Mouse (Mus musculus): ENCODE results near the gene Arhgap32. TPM values are rescaled to one million over a fixed set of nuclear protein-coding genes. Genes with fewer than 3 reads are reported as not detected.
A peak's percentile ranks its signal among the peaks of the same experiment; 100 is the strongest.

Gene Arhgap32
- polyA plus RNA-seq, 1 experiment = 1.5 TPM

GRCm38 (mm10) chr9:32234767-32235489 lies 119.0 kb downstream of the Arhgap32 start:
- H3K4me2 ChIP-seq (ENCODE audit: low read depth) = no peak overlapping the region
- H3K79me2 ChIP-seq (ENCODE audit: control insufficient read depth, insufficient read depth) = no peaks in the 10 kb centered on the region
- TF ChIP-seq REST (IDR thresholded peaks at IDR 0.05; ENCODE audit: insufficient read depth, insufficient read length) = no peak
- TF ChIP-seq TCF12 (IDR thresholded peaks at IDR 0.05; ENCODE audit: insufficient read depth, poor library complexity, severe bottlenecking) = no peak
- no peak for TF ChIP-seq POLR2AphosphoS2 (IDR thresholded peaks at IDR 0.05; ENCODE audit: insufficient read length, low read depth)
- no peak for TF ChIP-seq MAX (IDR thresholded peaks at IDR 0.05; ENCODE audit: low read depth)
- TF ChIP-seq TCF3 (IDR thresholded peaks at IDR 0.05; ENCODE audit: insufficient read length, low read depth) = no peak
- no peak for TF ChIP-seq E2F4 (IDR thresholded peaks at IDR 0.05; ENCODE audit: insufficient read depth)
- TF ChIP-seq USF1 (IDR thresholded peaks at IDR 0.05; ENCODE audit: low read depth) = no peak
- TF ChIP-seq POLR2A (IDR thresholded peaks at IDR 0.05; ENCODE audit: insufficient read length, low read depth) = no peak
- no peak for TF ChIP-seq MYOD1 (IDR thresholded peaks at IDR 0.05; ENCODE audit: control insufficient read depth in 1 of 3, insufficient read length in 2 of 3, low read depth in 2 of 3)
- no peak for TF ChIP-seq SRF (IDR thresholded peaks at IDR 0.05; ENCODE audit: control insufficient read depth, insufficient read length, low read depth)
- TF ChIP-seq MYOG (IDR thresholded peaks at IDR 0.05; ENCODE audit: control insufficient read depth in 1 of 3, insufficient read depth in 1 of 3, insufficient read length in 2 of 3, low read depth in 2 of 3) = no peak
- no peak for TF ChIP-seq CEBPB (IDR thresholded peaks at IDR 0.05; ENCODE audit: insufficient read depth, poor library complexity, severe bottlenecking)

GRCm38 (mm10) chr9:32238899-32239298 lies 123.0 kb downstream of the Arhgap32 start:
- Histone ChIP-seq H3K27me3 (ENCODE audit: control insufficient read depth, insufficient read depth, insufficient read length) (no peaks in the 10 kb centered on the region), H3K4me3 (no peak overlapping the region), H3K79me2 (ENCODE audit: control insufficient read depth, insufficient read depth) (no peaks in the 10 kb centered on the region), H3K4me2 (ENCODE audit: low read depth) (no peak overlapping the region), H3K36me3 (ENCODE audit: control insufficient read depth, insufficient read depth) (no peaks in the 10 kb centered on the region), H3ac (ENCODE audit: control insufficient read depth, insufficient read length) (no peak overlapping the region)
- TF ChIP-seq MYOG (IDR thresholded peaks at IDR 0.05; ENCODE audit: control insufficient read depth in 1 of 3, insufficient read depth in 1 of 3, insufficient read length in 2 of 3, low read depth in 2 of 3) (no peak), POLR2A (IDR thresholded peaks at IDR 0.05; ENCODE audit: insufficient read length, low read depth) (no peak), MYOD1 (IDR thresholded peaks at IDR 0.05; ENCODE audit: control insufficient read depth in 1 of 3, insufficient read length in 2 of 3, low read depth in 2 of 3) (no peak), SRF (IDR thresholded peaks at IDR 0.05; ENCODE audit: control insufficient read depth, insufficient read length, low read depth) (no peak), MAX (IDR thresholded peaks at IDR 0.05; ENCODE audit: low read depth) (no peak), CEBPB (IDR thresholded peaks at IDR 0.05; ENCODE audit: insufficient read depth, poor library complexity, severe bottlenecking) (no peak), TCF3 (IDR thresholded peaks at IDR 0.05; ENCODE audit: insufficient read length, low read depth) (no peak)

More at GRCm38 (mm10) chr9:32234767-32235489, 119.0 kb downstream of the Arhgap32 start:
- no peak overlapping the region for H3ac ChIP-seq (ENCODE audit: control insufficient read depth, insufficient read length)
- no peaks in the 10 kb centered on the region for H3K36me3 ChIP-seq (ENCODE audit: control insufficient read depth, insufficient read depth)
- H3K27me3 ChIP-seq (ENCODE audit: control insufficient read depth, insufficient read depth, insufficient read length) = no peaks in the 10 kb centered on the region
- no peak overlapping the region for H3K4me3 ChIP-seq

GRCm38 (mm10) chr9:32239427-32239826 lies 123.5 kb downstream of the Arhgap32 start:
- TF ChIP-seq MAX (IDR thresholded peaks at IDR 0.05; ENCODE audit: low read depth) (no peak), MYOD1 (IDR thresholded peaks at IDR 0.05; ENCODE audit: control insufficient read depth in 1 of 3, insufficient read length in 2 of 3, low read depth in 2 of 3) (no peak), SRF (IDR thresholded peaks at IDR 0.05; ENCODE audit: control insufficient read depth, insufficient read length, low read depth) (no peak), POLR2A (IDR thresholded peaks at IDR 0.05; ENCODE audit: insufficient read length, low read depth) (no peak), REST (IDR thresholded peaks at IDR 0.05; ENCODE audit: insufficient read depth, insufficient read length) (no peak), MYOG (IDR thresholded peaks at IDR 0.05; ENCODE audit: control insufficient read depth in 1 of 3, insufficient read depth in 1 of 3, insufficient read length in 2 of 3, low read depth in 2 of 3) (peak in 1 of 3 experiments; percentile 27), POLR2AphosphoS2 (IDR thresholded peaks at IDR 0.05; ENCODE audit: insufficient read length, low read depth) (no peak), CEBPB (IDR thresholded peaks at IDR 0.05; ENCODE audit: insufficient read depth, poor library complexity, severe bottlenecking) (no peak)
- Histone ChIP-seq H3K79me2 (ENCODE audit: control insufficient read depth, insufficient read depth) (no peaks in the 10 kb centered on the region), H3K36me3 (ENCODE audit: control insufficient read depth, insufficient read depth) (no peaks in the 10 kb centered on the region), H3ac (ENCODE audit: control insufficient read depth, insufficient read length) (no peak overlapping the region), H3K4me2 (ENCODE audit: low read depth) (no peak overlapping the region), H3K27me3 (ENCODE audit: control insufficient read depth, insufficient read depth, insufficient read length) (no peaks in the 10 kb centered on the region), H3K4me3 (no peak overlapping the region)

GRCm38 (mm10) chr9:32240449-32240848 lies 124.5 kb downstream of the Arhgap32 start:
- Histone ChIP-seq H3K79me2 (ENCODE audit: control insufficient read depth, insufficient read depth) (no peaks in the 10 kb centered on the region), H3K4me2 (ENCODE audit: low read depth) (no peak overlapping the region), H3K4me3 (no peak overlapping the region), H3K27me3 (ENCODE audit: control insufficient read depth, insufficient read depth, insufficient read length) (no peaks in the 10 kb centered on the region), H3K36me3 (ENCODE audit: control insufficient read depth, insufficient read depth) (no peaks in the 10 kb centered on the region), H3ac (ENCODE audit: control insufficient read depth, insufficient read length) (no peak overlapping the region)
- TF ChIP-seq E2F4 (IDR thresholded peaks at IDR 0.05; ENCODE audit: insufficient read depth) (no peak), POLR2AphosphoS2 (IDR thresholded peaks at IDR 0.05; ENCODE audit: insufficient read length, low read depth) (no peak), TCF12 (IDR thresholded peaks at IDR 0.05; ENCODE audit: insufficient read depth, poor library complexity, severe bottlenecking) (no peak), REST (IDR thresholded peaks at IDR 0.05; ENCODE audit: insufficient read depth, insufficient read length) (no peak), TCF3 (IDR thresholded peaks at IDR 0.05; ENCODE audit: insufficient read length, low read depth) (no peak), USF1 (IDR thresholded peaks at IDR 0.05; ENCODE audit: low read depth) (no peak), MYOG (IDR thresholded peaks at IDR 0.05; ENCODE audit: control insufficient read depth in 1 of 3, insufficient read depth in 1 of 3, insufficient read length in 2 of 3, low read depth in 2 of 3) (no peak), SRF (IDR thresholded peaks at IDR 0.05; ENCODE audit: control insufficient read depth, insufficient read length, low read depth) (no peak), MAX (IDR thresholded peaks at IDR 0.05; ENCODE audit: low read depth) (no peak), MYOD1 (IDR thresholded peaks at IDR 0.05; ENCODE audit: control insufficient read depth in 1 of 3, insufficient read length in 2 of 3, low read depth in 2 of 3) (no peak), CEBPB (IDR thresholded peaks at IDR 0.05; ENCODE audit: insufficient read depth, poor library complexity, severe bottlenecking) (no peak), POLR2A (IDR thresholded peaks at IDR 0.05; ENCODE audit: insufficient read length, low read depth) (no peak)
